Mouse (Mus musculus) embryonic fibroblast, embryonic 13.5 days (primary cell): ENCODE measurements at regions not wholly inside any gene's neighbourhood (a gene's known extent, or its start where the extent isn't known, plus 50 kb on each side); places are given as distances from the start of the nearest gene placed in this dataset.

Source experiments
- CTCF ChIP-seq: IDR thresholded peaks from 2 replicates; pipeline ENCODE4 v1.5.1; 2011; ENCODE audit warnings: mild to moderate bottlenecking, control low read depth, low read length, moderate library complexity, borderline replicate concordance; ENCODE audit not compliant: insufficient read depth
- POLR2A ChIP-seq: IDR thresholded peaks from 2 replicates; pipeline ENCODE4 v1.6.1; 2011; ENCODE audit warnings: low read depth, mild to moderate bottlenecking, control low read depth, low read length, moderate library complexity

DNA sequence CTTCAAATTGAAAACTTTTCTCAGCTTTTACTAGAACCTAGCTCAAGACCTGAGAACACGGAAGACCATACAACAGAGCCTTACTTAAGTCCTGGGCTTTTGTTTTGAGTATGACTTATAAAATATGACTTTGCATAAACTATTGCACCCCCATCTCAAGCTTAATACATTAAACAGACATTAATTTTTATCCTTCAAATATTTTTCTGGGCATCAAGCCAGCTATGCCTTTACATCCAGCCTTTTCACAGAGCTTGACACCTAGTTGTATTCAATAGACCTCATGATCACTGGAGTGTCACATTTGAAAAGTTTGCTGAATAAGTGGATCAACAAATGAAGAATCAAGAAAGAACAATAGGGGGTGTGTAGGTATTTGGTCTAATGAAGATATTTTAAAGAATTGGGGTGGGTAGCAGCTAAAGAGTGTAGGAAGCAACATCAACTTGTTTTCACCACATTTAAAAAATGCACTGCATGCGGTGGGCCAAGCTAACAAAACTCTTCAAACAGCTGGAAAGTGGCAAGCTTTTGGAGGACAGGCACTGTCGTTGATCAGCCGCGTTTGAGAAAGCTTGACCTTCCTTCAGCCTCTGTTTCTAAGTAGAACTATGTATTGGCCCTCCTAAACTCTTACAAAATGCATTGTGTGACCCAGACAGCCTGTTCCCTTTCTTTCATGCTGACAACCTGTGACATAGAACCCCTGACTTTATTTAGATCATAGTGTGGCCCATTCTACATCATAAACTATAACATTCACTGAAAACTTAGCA lies 138.2 kb upstream of the Dio2 start:
- TF ChIP-seq CTCF (no peak), POLR2A (no peak)
